Mouse (Mus musculus) CH12.LX (cell line): Measurements from ENCODE around the gene Gm20422. TPM values are rescaled to one million over a fixed set of nuclear protein-coding genes. Genes with fewer than 3 reads are reported as not detected.

ENCODE experiments used
- DNase-seq: peaks from one replicate; pipeline ENCODE4 v3.0.0-alpha.2; 2013; ENCODE audit errors: extremely low read depth
- H3K27ac ChIP-seq: 2 replicates; pipeline ENCODE4 v1.5.1; 2012; ENCODE audit warnings: low read depth, mild to moderate bottlenecking, control low read depth, moderate library complexity; ENCODE audit not compliant: insufficient read depth
- H3K27me3 ChIP-seq: replicated peaks from 2 replicates; pipeline ENCODE3; 2012; ENCODE audit warnings: inconsistent platforms
- H3K36me3 ChIP-seq, 2 experiments: replicated peaks in 1 of 2; 2 replicates each; pipeline versions ENCODE3 to v1.6.1; 2012; ENCODE audit warnings: inconsistent platforms in 1 of 2, low read length in 1 of 2, mild to moderate bottlenecking in 1 of 2, mixed read lengths in 1 of 2, moderate library complexity in 1 of 2; ENCODE audit not compliant: control insufficient read depth in 1 of 2, insufficient read depth in 1 of 2
- H3K4me1 ChIP-seq, 2 experiments: 2 replicates each; pipeline ENCODE4 v1.6.1; 2012; ENCODE audit warnings: inconsistent platforms in 1 of 2, moderate library complexity in 1 of 2; ENCODE audit not compliant: insufficient read depth in 2 of 2, control insufficient read depth in 1 of 2
- H3K4me2 ChIP-seq: 2 replicates; pipeline ENCODE4 v1.6.1; 2012; ENCODE audit warnings: low read depth, mild to moderate bottlenecking, control low read depth; ENCODE audit not compliant: poor library complexity, insufficient read depth, severe bottlenecking
- H3K4me3 ChIP-seq, 3 experiments: fragments of 150-350 bp in 1 of 3; sonication (generic) in 1 of 3; replicated peaks in 1 of 3; 2 replicates each; pipeline versions ENCODE3 to v1.5.1; 2011 to 2012; ENCODE audit warnings: low read depth in 2 of 3, low read length in 2 of 3, mild to moderate bottlenecking in 2 of 3, moderate library complexity in 2 of 3, control low read depth in 1 of 3, improper control_type of control experiment in 1 of 3, inconsistent platforms in 1 of 3, mixed read lengths in 1 of 3; ENCODE audit not compliant: poor library complexity in 1 of 3
- H3K79me2 ChIP-seq: replicated peaks from 2 replicates; pipeline ENCODE4 v1.6.1; 2012; ENCODE audit warnings: mild to moderate bottlenecking, moderate library complexity; ENCODE audit not compliant: control insufficient read depth, poor library complexity, insufficient read depth, severe bottlenecking; ENCODE audit errors: extremely low read depth
- H3K9ac ChIP-seq: 2 replicates; pipeline ENCODE4 v1.6.1; 2012; ENCODE audit warnings: low read depth, mild to moderate bottlenecking, control low read depth, moderate library complexity; ENCODE audit not compliant: insufficient read depth
- H3K9me3 ChIP-seq: replicated peaks from 2 replicates; pipeline ENCODE3; 2012; ENCODE audit warnings: low read length, inconsistent platforms, mixed read lengths
- BHLHE40 ChIP-seq: IDR thresholded peaks from 2 replicates; pipeline ENCODE4 v1.6.1; 2011; ENCODE audit warnings: mild to moderate bottlenecking, low read depth, low read length, improper control_type of control experiment
- CHD2 ChIP-seq: IDR thresholded peaks from 2 replicates; pipeline ENCODE4 v1.6.1; 2011; ENCODE audit warnings: low read length, improper control_type of control experiment
- KAT2A ChIP-seq: IDR thresholded peaks from 2 replicates; pipeline ENCODE4 v1.6.1; 2012; ENCODE audit warnings: low read length, improper control_type of control experiment, inconsistent platforms; ENCODE audit not compliant: insufficient replicate concordance
- MAX ChIP-seq: IDR thresholded peaks from 2 replicates; pipeline ENCODE4 v1.6.1; 2011; ENCODE audit warnings: low read length, improper control_type of control experiment
- MXI1 ChIP-seq: IDR thresholded peaks from 2 replicates; pipeline ENCODE4 v1.6.1; 2011; ENCODE audit warnings: mild to moderate bottlenecking, low read depth, low read length, improper control_type of control experiment
- RAD21 ChIP-seq: IDR thresholded peaks from 2 replicates; pipeline ENCODE4 v1.6.1; 2011; ENCODE audit warnings: low read depth, mild to moderate bottlenecking, low read length, improper control_type of control experiment, moderate library complexity
- SMC3 ChIP-seq: IDR thresholded peaks from 2 replicates; pipeline ENCODE4 v1.6.1; 2011; ENCODE audit warnings: low read depth, low read length, improper control_type of control experiment
- TCF12 ChIP-seq: IDR thresholded peaks from 2 replicates; pipeline ENCODE4 v1.6.1; 2014; ENCODE audit warnings: low read depth, mild to moderate bottlenecking, inconsistent platforms, low read length, improper control_type of control experiment
- ZC3H11A ChIP-seq: IDR thresholded peaks from 2 replicates; pipeline ENCODE4 v1.6.1; 2012; ENCODE audit warnings: low read depth, mild to moderate bottlenecking, inconsistent platforms, low read length, improper control_type of control experiment
- dilution Hi-C: fragments of 300-500 bp; cut with MboI; formaldehyde crosslinking; loops from 2 replicates; pipeline ENCODE4 v1.14.3; 2020; ENCODE audit warnings: low sequenced_read_pairs; ENCODE audit not compliant: extremely low pct_unique_long_range_greater_than_20kb, extremely low pct_ligation_motif_present
- in situ Hi-C: fragments of 300-500 bp; cut with MboI; formaldehyde crosslinking; loops from 3 replicates; pipeline ENCODE4 v1.14.3; 2019; ENCODE audit warnings: low sequenced_read_pairs, low pct_ligation_motif_present, low pct_unique_long_range_greater_than_20kb, mixed read lengths
- polyA plus RNA-seq: library from polyadenylated mRNA; unstranded; fragments of >175 nt; gene quantifications from 2 replicates; pipeline ENCODE4 v1.2.1, GENCODE M21; 2012; ENCODE audit warnings: low read depth; ENCODE audit not compliant: insufficient read length
- total RNA-seq, 2 experiments: library from RNA; depleted of rRNA; stranded (reverse); fragments of 300-350 nt in 1 of 2; fragments of >200 nt in 1 of 2; gene quantifications; 2 replicates each; pipeline ENCODE4 v1.2.3; 2012 to 2014

Gm20422 gene
- total and polyA plus RNA-seq, 3 experiments, result 1.4 to 2.0 (median 1.6) TPM

DNA sequence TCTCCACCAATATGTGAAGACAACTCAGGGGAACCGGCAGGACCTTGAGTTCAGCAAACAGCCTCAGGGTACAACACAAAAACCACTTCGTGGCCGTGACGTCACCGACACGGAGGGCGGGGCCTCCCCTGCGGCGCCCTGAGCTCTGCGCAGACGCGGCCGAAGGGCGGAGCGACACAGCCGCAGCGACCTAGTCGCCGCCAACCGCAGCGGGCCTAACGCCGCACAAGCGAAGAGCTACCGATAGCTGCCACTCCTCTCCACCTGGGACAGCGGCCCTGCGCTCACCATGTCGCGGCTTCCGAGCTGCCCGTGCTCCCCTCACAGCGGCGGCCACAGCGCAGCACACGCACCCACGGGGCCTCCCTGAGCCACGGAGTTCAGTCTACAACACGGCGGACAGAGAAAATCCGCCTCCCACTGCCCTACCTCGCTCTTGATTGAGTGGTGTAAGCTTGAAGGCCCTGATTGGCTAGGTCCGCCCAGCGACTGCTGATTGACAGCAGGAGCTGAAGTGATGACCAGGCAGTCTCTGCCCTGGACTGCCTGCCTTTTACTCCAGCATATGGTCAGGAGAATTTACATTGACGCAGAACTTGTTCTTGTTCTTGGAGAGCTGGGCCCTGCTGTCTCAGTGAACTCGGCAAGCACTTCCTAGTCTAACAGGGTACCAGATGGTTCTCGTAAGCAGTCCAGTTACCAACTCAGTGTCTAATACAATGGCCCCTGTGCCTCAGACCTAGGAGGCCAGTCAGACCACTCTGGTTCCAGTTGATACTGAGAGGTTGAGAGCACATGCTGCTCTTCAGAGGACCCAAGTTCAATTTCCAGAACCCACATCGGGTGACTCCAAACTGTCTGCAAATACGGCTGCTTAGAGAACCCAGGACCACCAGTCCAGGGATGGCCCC, 24.9 kb downstream of the Gm20422 start, which contains the start of gene Zfp963 (continued):
- TF ChIP-seq TCF12 (peak; percentile 59), SMC3 (no peak), KAT2A (0 out of 2 replicates have a peak, but pooled peaks have one; percentile 53), MXI1 (peak; percentile 85), ZC3H11A (no peak), MAX (peak; percentile 72)
- TF ChIP-seq, all 38 proteins: peak for 21

DNA sequence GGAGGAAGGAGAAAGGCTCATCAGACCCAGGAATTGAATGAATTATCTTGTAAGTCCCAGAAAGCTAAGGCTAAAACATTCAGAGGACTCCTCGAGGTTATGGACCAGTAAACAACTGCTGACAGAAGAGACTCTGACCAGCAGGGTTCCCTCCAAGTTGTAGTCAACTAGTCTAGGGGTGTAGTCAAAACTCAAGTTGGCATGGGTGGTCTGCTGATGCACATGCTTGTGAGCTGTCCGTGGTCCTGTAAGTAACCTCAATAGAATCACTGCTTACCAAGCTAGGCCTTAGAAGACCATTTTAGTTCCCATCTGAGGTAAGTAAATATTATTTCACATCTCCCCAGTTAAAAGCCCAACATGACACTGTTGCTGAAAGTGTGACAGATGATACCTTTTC, 33.5 kb downstream of the Gm20422 start:
- DNase-seq, result no peak
- dilution Hi-C loops, result no loop called here
- in situ Hi-C loops, result no loop called here

DNA sequence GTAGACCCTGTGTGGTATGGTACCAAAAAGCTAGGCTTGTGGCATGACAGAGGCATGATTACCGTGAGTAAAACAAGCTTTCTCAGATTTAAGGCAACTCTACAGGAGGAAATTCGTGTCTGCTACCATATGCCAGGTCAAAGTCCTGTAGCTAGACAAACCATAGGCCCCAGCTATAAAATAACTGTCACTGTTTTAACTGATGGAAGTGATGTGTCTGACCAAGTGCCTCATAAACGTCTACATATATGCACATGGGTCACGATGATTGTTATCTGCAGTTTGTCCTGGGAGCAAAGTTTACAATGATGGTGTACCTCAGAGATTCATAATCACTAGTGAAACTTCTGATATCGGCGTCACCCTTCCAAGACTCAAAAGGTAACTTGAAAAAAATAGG, 33.9 kb downstream of the Gm20422 start:
- no peak overlapping the region for H3K27ac ChIP-seq
- no peak for DNase-seq
- H3K4me3 ChIP-seq, result no peak overlapping the region
- dilution Hi-C loops (no loop called here), in situ Hi-C loops (no loop called here)
- no peaks in the 10 kb centered on the region for H3K9me3 ChIP-seq
- no peaks in the 10 kb centered on the region for H3K4me1 ChIP-seq
- TF ChIP-seq CHD2, result no peak
- no peaks in the 10 kb centered on the region for H3K27me3 ChIP-seq
- peaks cover 12 to 21% of the 10 kb centered on the region in 2 experiments for H3K36me3 ChIP-seq
- no peak overlapping the region for H3K9ac ChIP-seq
- H3K4me2 ChIP-seq, result no peak overlapping the region
- H3K79me2 ChIP-seq, result no peaks in the 10 kb centered on the region

More for the DNA sequence above, 33.5 kb downstream of the Gm20422 start:
- TF ChIP-seq RAD21 (no peak), BHLHE40 (no peak), SMC3 (no peak)
- no peaks in the 10 kb centered on the region for H3K79me2 ChIP-seq
- no peaks in the 10 kb centered on the region for H3K4me1 ChIP-seq
- peaks cover 12 to 23% of the 10 kb centered on the region in 2 experiments for H3K36me3 ChIP-seq
- H3K9ac ChIP-seq, result no peak overlapping the region
- no peak overlapping the region for H3K4me2 ChIP-seq
- H3K27ac ChIP-seq, result no peak overlapping the region
- H3K9me3 ChIP-seq, result no peaks in the 10 kb centered on the region
- no peaks in the 10 kb centered on the region for H3K27me3 ChIP-seq
- H3K4me3 ChIP-seq, result no peak overlapping the region

DNA sequence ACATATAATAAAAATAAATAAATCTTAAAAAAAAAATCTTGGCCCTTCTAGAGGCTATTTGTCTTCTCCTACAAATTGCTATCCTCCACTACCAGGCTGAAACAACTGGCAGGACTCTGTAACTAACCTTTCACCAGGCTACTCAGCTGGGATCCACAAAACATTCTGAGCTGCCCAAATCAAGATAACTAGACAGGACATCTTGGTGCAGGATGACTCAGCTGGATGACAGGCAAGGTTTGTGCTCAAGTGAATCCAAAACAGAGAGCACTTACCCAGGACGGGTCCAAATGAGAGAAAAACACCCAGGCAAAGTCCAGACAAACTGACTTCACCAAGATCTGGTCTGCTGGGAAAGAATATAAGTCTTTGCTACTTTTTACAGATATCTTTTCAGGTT, 39.2 kb downstream of the Gm20422 start:
- Histone ChIP-seq H3K36me3 (no peaks in the 10 kb centered on the region), H3K27ac (no peak overlapping the region), H3K4me1 (no peaks in the 10 kb centered on the region), H3K9me3 (no peaks in the 10 kb centered on the region), H3K9ac (no peak overlapping the region), H3K4me3 (no peak overlapping the region), H3K4me2 (no peak overlapping the region), H3K27me3 (no peaks in the 10 kb centered on the region), H3K79me2 (no peaks in the 10 kb centered on the region)
- in situ Hi-C loops (no loop called here), dilution Hi-C loops (no loop called here)
- no peak for TF ChIP-seq KAT2A
- no peak for DNase-seq
